Mouse (Mus musculus): ENCODE data around the gene Tsc2. TPM values are rescaled to one million over a fixed set of nuclear protein-coding genes. Genes with fewer than 3 reads are reported as not detected.

Tsc2 gene
- polyA plus RNA-seq, 1 experiment from 2014 or later, result 72.2 TPM

DNA sequence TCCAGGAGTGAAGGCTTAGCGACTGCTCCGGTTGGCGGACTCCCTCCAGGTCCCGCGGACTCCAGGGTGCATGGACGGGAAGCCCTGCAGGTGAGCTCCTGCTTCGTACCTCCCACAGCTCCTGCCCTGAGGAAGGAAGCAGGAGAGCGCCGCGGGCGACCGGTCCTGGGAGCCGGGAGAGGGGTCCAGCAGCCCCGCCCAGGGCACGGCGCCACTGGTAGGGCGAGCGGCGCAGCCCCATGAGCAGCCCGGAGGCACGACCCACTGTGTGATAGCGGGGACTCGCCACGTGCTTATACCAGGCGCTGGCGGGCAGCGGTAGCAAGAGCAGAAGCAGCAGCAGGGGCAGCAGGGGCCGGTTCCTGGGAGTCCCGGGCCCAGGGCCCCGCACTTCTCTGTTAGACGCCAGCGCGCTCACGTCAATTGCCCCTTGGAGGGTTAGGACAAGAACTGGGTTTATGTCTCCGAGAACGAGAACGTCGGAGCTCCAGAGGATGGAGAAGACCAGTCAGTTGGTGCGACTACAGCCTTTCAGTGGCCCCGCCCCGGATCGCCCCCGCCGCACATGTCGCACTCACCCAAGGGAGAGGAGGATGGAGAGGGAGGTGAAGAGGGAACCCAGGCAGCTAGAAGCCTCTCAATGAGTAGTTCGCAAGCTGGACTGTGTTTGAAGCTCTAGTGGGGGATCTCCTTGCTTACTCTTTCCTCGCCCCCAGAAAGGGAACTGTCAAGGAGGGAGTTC, 25.8 kb upstream of the Tsc2 start, which contains the start of gene Npw:
TSS of gene Npw (minus strand) at position 441 of the 742 bp plus-strand sequence.
- Histone ChIP-seq H3K4me2 (replicated peaks) (peak within 1 kb of the TSS; percentile 96), H3K27me3 (peaks cover 50% of the 10 kb centered on the region), H3K4me1 (peaks cover 16% of the 10 kb centered on the region), H3K9me3 (no peaks in the 10 kb centered on the region), H3K27ac (no peak within 1 kb of the TSS), H3K9ac (peak within 1 kb of the TSS; percentile 73), H3K36me3 (no peaks in the 10 kb centered on the region), H3K4me3 (peak within 1 kb of the TSS; percentile 53)
- ATAC-seq (ENCODE audit: low FRiP score, low read depth), result peak; percentile 17
- WGBS, result 2% methylated on average over 47 of the region's 47 CpGs

DNA sequence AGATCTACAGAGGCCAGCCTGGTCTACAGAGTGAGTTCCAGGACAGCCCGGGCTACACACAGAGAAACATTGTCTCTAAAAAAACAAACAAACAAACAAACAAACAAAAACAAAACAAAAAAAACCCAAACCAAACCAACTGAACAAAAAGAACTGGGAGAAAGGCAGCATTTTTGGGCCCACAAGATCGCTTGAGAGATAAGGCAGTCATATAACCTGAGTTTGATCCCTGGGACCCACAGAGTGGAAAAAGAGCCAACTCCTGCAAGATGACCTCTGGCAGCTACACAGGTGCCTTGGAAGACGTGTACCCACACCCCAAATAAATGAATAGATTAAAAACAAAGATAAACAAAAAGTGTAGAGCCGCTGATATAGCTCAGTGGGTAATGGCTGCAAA, 22.5 kb upstream of the Tsc2 start:
- Histone ChIP-seq H3K27ac (no peak overlapping the region), H3K4me1 (peaks cover 22% of the 10 kb centered on the region), H3K4me3 (no peak overlapping the region), H3K9me3 (no peaks in the 10 kb centered on the region), H3K36me3 (no peaks in the 10 kb centered on the region), H3K4me2 (replicated peaks) (no peak overlapping the region), H3K27me3 (peaks cover 43% of the 10 kb centered on the region), H3K9ac (no peak overlapping the region)
- no peak for ATAC-seq (ENCODE audit: low FRiP score, low read depth)
- 70% methylated on average over 4 of the region's 4 CpGs for WGBS

DNA sequence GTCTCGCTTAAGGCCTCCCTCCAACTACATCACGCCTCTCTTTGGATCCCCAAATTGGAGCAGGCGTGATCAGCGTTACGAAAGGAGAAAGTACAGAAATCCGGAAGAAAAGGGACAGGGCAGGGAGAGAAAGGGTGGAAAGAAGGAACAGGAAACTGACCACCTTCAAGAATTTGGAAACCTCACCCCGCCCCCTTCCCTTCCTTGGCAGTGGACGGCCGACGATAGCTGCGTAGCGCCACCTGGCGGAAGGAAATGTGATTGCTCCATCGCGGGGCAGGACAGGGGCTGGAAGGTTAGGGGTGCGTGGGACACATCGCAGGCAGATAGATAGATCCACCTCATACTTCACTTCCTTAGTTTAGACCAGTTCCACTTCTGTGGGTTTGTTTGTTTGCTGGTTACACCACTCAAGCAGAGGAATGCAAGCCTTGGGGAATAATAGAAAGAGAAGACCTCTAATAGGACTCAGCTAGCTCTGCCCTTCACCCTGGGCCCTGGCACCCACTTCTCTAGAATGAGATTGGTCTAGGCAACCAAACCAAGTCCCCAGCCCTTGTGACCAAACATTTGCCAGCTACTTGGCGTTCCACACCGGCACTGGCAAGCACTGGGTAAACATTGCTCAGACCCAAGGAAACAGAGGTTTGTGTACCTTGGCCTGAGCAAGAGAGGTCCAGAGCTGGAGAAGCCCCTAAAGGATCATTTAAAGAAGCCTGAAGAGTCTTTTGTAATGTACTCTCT, 21.7 kb upstream of the Tsc2 start:
- Histone ChIP-seq H3K4me1 (peaks cover 27% of the 10 kb centered on the region), H3K4me3 (peak overlapping the region; percentile 38), H3K9me3 (no peaks in the 10 kb centered on the region), H3K9ac (peak overlapping the region; percentile 58), H3K27me3 (peaks cover 34% of the 10 kb centered on the region), H3K36me3 (no peaks in the 10 kb centered on the region), H3K27ac (peak overlapping the region; percentile 44; the same call in 1 of the 2 replicates), H3K4me2 (replicated peaks) (peak overlapping the region; percentile 67)
- 4% methylated on average over 19 of the region's 19 CpGs for WGBS
- peak; percentile 61 for ATAC-seq (ENCODE audit: low FRiP score, low read depth)

DNA sequence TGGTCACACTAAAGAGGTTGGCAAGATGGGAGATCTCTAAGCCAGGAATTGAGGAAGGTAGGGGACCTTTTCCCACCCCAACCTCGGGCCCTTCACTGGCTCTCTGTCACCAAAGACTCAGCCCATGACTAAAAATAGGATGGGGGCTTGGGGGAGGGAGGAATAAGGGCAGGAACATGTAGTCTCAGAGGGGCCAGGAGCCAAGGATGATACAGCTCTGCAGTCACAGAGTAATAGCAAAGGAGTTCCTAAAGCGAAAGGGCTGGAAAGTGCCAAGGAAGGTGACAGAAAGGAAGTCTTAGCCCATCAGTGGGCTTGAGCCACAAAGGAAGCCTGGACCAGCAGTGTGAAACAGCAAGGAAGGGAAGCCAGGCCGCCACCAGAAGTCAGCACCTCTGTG, 19.4 kb upstream of the Tsc2 start:
- H3K9ac ChIP-seq, result no peak overlapping the region
- no peak for ATAC-seq (ENCODE audit: low FRiP score, low read depth)
- 61% methylated on average over 3 of the region's 3 CpGs for WGBS
- H3K4me3 ChIP-seq, result no peak overlapping the region
- peaks cover 32% of the 10 kb centered on the region for H3K4me1 ChIP-seq
- peaks cover 11% of the 10 kb centered on the region for H3K27me3 ChIP-seq
- peaks cover 6% of the 10 kb centered on the region for H3K36me3 ChIP-seq
- H3K27ac ChIP-seq, result no peak overlapping the region
- no peak overlapping the region for H3K4me2 ChIP-seq (replicated peaks)
- no peaks in the 10 kb centered on the region for H3K9me3 ChIP-seq

DNA sequence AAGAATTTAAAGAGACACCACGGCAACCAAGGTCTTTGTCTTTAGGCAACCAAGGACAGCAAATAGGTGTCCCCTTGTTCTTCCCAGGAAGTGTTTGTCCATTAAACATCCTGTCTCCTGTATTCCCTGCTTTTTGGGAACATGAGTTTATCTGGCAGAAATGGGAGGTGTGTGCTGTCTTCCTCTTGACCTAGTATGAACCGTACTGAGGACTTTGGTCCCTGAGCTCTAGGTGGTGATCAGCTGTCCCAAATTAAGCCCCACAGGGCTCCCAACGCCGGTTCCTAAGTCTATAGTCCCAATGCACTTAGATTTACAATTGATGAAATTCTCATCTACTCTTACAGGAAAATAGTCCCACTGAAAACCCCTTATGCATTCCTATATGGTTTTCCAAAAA, 18.3 kb upstream of the Tsc2 start:
- H3K9ac ChIP-seq, result peak overlapping the region; percentile 90; the same call in 1 of the 2 replicates
- H3K27ac ChIP-seq, result 0 out of 2 replicates have a peak overlapping the region, but pooled peaks have one; percentile 3
- WGBS, result 79% methylated on average over 4 of the region's 4 CpGs

DNA sequence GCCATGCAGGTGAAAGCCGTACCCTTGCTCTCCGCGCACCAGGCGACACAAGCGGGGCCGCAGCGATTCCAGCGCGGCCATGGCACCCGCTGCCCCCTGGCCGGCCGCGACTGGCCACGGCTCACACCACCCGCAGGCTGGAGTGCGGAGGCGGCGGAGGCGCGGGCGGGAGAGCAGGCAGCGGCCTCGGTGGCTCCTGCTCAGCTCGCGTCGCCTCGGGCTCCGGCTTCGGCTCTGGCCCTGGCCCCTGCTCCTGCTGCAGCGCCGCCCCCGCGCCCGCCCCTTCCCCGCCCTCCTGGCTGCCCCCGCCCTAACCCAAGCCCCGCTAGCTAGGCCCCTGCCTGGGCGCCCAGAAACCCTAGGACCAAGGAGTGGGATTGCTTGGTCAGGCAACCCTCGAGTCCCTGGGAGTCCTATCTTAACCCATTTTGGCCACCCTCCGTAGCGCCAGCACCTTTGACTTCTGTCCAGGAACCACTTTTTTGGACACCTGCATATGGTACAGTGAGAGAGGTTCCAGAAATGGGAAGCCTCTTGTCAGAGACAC, 17.7 kb upstream of the Tsc2 start, which contains the start of gene Slc9a3r2:
TSS of gene Slc9a3r2 (minus strand) at position 258 of the 547 bp plus-strand sequence.
- ATAC-seq (ENCODE audit: low FRiP score, low read depth), result peak; percentile 83
- 0% methylated on average over 37 of the region's 41 CpGs for WGBS
- H3K4me1 ChIP-seq, result peaks cover 41% of the 10 kb centered on the region
- H3K4me2 ChIP-seq (replicated peaks), result peak within 1 kb of the TSS; percentile 86
- H3K4me3 ChIP-seq, result peak within 1 kb of the TSS; percentile 80
- peak within 1 kb of the TSS; percentile 67 for H3K27ac ChIP-seq
- H3K9ac ChIP-seq, result peak within 1 kb of the TSS; percentile 90
- no peaks in the 10 kb centered on the region for H3K9me3 ChIP-seq
- 0 out of 2 replicates have a peak, but pooled peaks cover 3% of the 10 kb centered on the region for H3K27me3 ChIP-seq
- H3K36me3 ChIP-seq, result peaks cover 22% of the 10 kb centered on the region

More for the DNA sequence above, 18.3 kb upstream of the Tsc2 start:
- Histone ChIP-seq H3K4me2 (replicated peaks) (peak overlapping the region; percentile 86), H3K27me3 (0 out of 2 replicates have a peak, but pooled peaks cover 3% of the 10 kb centered on the region), H3K4me1 (peaks cover 35% of the 10 kb centered on the region), H3K36me3 (peaks cover 17% of the 10 kb centered on the region), H3K4me3 (peak overlapping the region; percentile 80; the same call in 1 of the 2 replicates), H3K9me3 (no peaks in the 10 kb centered on the region)
- no peak for ATAC-seq (ENCODE audit: low FRiP score, low read depth)

DNA sequence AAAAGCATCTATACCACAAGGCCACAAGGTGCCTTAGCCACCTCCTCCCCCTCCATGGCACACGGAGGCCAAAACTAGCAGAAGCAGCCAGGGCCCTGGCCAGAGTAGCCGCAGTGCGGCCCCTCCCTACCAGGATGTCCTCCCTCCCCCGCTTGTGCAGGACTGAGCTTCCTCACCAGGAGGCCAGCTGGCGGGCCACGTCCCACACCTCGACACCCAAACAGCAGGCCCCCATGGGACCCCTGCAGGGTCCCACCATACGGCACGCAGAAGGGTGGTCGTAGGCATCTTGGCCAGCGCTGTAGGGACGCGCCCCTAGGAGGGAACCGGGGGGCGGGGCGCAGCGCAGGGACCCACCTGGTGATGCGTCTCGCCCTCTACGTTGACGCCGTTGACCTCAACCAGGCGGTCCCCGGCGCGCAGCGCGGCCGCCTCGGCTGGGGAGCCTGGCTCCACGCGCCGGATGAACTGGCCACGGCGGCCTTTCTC, 17.2 kb upstream of the Tsc2 start:
- under 1% methylated on average over 35 of the region's 35 CpGs for WGBS
- peak overlapping the region; percentile 67 for H3K27ac ChIP-seq

DNA sequence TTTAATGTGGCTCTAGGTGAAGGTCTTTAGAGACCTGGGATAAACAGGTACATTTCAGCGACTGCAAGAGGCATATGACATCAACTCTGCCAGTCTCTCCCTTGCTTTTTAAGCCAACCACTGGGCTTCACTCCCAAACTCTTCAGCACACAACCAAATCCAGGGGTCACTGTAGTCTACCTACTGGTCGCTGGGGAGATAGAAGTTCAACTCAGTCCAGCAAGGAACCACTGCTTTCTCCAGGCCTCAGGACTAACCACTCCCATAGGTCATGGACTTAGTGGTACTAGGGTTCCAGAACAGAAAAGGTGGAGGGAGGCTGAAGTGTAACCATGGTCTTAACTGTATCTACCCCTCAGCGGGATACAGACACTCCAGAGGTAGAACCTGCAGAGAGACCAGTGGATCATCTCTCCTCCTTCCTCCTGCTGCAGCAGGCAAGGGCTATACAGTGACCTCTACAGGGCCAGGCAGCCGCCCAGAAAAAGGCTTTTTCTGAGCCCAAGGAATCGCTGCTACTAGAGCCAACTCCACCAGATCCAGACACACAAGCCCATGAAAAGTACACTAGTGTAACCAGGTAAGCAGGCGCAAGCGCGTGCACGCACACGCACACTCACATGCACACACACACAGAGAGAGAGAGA, 16.4 kb upstream of the Tsc2 start:
- Histone ChIP-seq H3K4me2 (replicated peaks) (peak overlapping the region; percentile 86), H3K9ac (peak overlapping the region; percentile 90), H3K36me3 (peaks cover 32% of the 10 kb centered on the region), H3K9me3 (no peaks in the 10 kb centered on the region), H3K4me1 (peaks cover 54% of the 10 kb centered on the region), H3K27ac (no peak overlapping the region), H3K4me3 (peak overlapping the region; percentile 80), H3K27me3 (0 out of 2 replicates have a peak, but pooled peaks cover 3% of the 10 kb centered on the region)
- WGBS, result 69% methylated on average over 10 of the region's 10 CpGs
- no peak for ATAC-seq (ENCODE audit: low FRiP score, low read depth)

More for the DNA sequence above, 17.2 kb upstream of the Tsc2 start:
- Histone ChIP-seq H3K4me1 (peaks cover 46% of the 10 kb centered on the region), H3K36me3 (peaks cover 25% of the 10 kb centered on the region), H3K27me3 (0 out of 2 replicates have a peak, but pooled peaks cover 3% of the 10 kb centered on the region), H3K4me2 (replicated peaks) (peak overlapping the region; percentile 86), H3K9ac (peak overlapping the region; percentile 90), H3K9me3 (no peaks in the 10 kb centered on the region), H3K4me3 (peak overlapping the region; percentile 80)
- peak; percentile 58 for ATAC-seq (ENCODE audit: low FRiP score, low read depth)

DNA sequence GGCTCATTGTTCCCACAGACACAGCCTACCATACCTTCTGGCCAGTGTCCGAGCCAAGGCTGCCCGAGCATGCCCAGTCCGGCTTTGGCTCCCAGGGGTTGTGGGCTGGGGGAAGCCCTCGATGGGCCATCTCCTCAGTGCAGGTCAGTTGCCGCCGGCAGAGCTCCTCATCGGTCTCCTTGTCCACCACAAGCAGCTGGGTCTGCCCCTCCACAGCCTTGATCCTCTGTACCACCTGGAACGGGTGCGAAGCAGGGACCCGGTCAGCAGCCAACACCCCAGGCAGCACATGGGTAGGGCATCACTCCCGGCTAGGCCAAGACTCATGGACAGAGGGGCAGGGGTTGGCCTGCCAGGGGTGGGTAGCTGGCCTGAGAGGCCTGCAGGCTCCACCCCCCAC, 15.1 kb upstream of the Tsc2 start:
- peak overlapping the region; percentile 13; the same call in 1 of the 2 replicates for H3K9ac ChIP-seq
- H3K4me2 ChIP-seq (replicated peaks), result peak overlapping the region; percentile 14; the same call in 1 of the 2 replicates
- no peak overlapping the region for H3K27ac ChIP-seq
- no peak for ATAC-seq (ENCODE audit: low FRiP score, low read depth)
- WGBS, result 85% methylated on average over 11 of the region's 11 CpGs
- peak overlapping the region; percentile 1; the same call in 1 of the 2 replicates for H3K4me3 ChIP-seq
- peaks cover 46% of the 10 kb centered on the region for H3K36me3 ChIP-seq
- 0 out of 2 replicates have a peak, but pooled peaks cover 3% of the 10 kb centered on the region for H3K27me3 ChIP-seq
- H3K4me1 ChIP-seq, result peaks cover 64% of the 10 kb centered on the region
- no peaks in the 10 kb centered on the region for H3K9me3 ChIP-seq

DNA sequence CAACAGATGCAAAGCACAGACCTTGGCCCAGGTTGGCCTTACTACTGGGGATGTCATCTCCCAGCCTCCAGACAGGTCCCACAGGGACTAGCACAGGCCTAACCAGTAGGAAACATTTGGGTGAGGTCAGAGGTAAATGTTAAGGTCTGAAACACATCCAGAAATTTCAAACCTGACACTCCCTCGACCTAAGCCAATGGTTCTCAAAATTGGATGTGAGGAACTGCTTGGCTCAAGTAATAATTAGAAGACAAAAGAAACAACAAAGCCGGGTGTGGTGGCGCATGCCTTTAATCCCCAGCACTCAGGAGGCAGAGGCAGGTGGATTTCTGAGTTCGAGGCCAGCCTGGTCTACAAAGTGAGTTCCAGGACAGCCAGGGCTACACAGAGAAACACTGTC, 14.0 kb upstream of the Tsc2 start:
- no peak overlapping the region for H3K9ac ChIP-seq
- H3K27me3 ChIP-seq, result 0 out of 2 replicates have a peak, but pooled peaks cover 3% of the 10 kb centered on the region
- WGBS, result 82% methylated on average over 4 of the region's 4 CpGs
- H3K4me2 ChIP-seq (replicated peaks), result no peak overlapping the region
- no peak overlapping the region for H3K4me3 ChIP-seq
- peaks cover 64% of the 10 kb centered on the region for H3K4me1 ChIP-seq
- ATAC-seq (ENCODE audit: low FRiP score, low read depth), result no peak
- 0 out of 2 replicates have a peak overlapping the region, but pooled peaks have one; percentile 10 for H3K27ac ChIP-seq
- H3K36me3 ChIP-seq, result peaks cover 56% of the 10 kb centered on the region
- no peaks in the 10 kb centered on the region for H3K9me3 ChIP-seq

DNA sequence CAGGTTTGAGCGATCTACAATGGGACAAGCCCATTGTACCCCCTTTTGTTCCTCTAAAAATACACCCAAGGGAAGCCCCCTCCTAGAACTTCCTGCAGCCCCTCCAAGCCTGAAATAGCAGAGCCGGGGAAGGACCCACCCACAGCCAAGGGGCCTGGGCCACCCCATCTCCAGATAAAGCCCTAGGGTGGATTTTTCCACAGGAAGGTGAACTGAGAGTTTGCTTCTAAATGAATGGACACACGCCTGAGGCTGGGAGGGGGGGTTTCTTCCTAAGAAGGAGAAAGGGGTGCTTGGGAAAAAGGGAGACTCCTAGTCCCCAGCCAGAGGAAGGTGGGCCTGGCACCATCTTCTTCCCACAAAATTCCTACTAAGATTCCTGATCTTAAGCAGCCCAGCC, 13.5 kb upstream of the Tsc2 start:
- peaks cover 64% of the 10 kb centered on the region for H3K4me1 ChIP-seq
- H3K4me2 ChIP-seq (replicated peaks), result no peak overlapping the region
- WGBS, result 72% methylated on average over 3 of the region's 3 CpGs
- no peaks in the 10 kb centered on the region for H3K27me3 ChIP-seq
- ATAC-seq (ENCODE audit: low FRiP score, low read depth), result no peak
- H3K9ac ChIP-seq, result no peak overlapping the region
- H3K36me3 ChIP-seq, result peaks cover 58% of the 10 kb centered on the region
- H3K9me3 ChIP-seq, result no peaks in the 10 kb centered on the region
- no peak overlapping the region for H3K27ac ChIP-seq
- no peak overlapping the region for H3K4me3 ChIP-seq
